Mouse (Mus musculus) spleen, adult 2 months (tissue): ENCODE measurements around the gene Plxna4. TPM values are rescaled to one million over a fixed set of nuclear protein-coding genes. Genes with fewer than 3 reads are reported as not detected.

ENCODE experiments used
- DNase-seq, 2 experiments: peaks; one replicate each; pipeline versions ENCODE4 v3.0.0 to v3.0.0-alpha.2; 2012 to 2021; ENCODE audit warnings: low spot score in 2 of 2, low read depth in 1 of 2
- H3K27ac ChIP-seq: fragments of 200-500 bp; 2 replicates; pipeline ENCODE4 v1.5.1; 2012; ENCODE audit warnings: low read length, inconsistent platforms; ENCODE audit not compliant: insufficient read depth
- H3K27me3 ChIP-seq: fragments of 200-500 bp; 2 replicates; pipeline ENCODE4 v1.6.1; 2012; ENCODE audit warnings: mild to moderate bottlenecking, moderate library complexity, low read length, inconsistent platforms; ENCODE audit not compliant: control insufficient read depth, insufficient read depth
- H3K36me3 ChIP-seq: fragments of 200-500 bp; 2 replicates; pipeline ENCODE4 v1.6.1; 2012; ENCODE audit warnings: mild to moderate bottlenecking, low read length, inconsistent platforms; ENCODE audit not compliant: control insufficient read depth, insufficient read depth
- H3K4me1 ChIP-seq: fragments of 200-500 bp; 2 replicates; pipeline ENCODE4 v1.6.1; 2011; ENCODE audit warnings: inconsistent platforms; ENCODE audit not compliant: control insufficient read depth, insufficient read depth, insufficient read length
- H3K4me3 ChIP-seq: fragments of 200-500 bp; 2 replicates; pipeline ENCODE4 v1.5.1; 2011; ENCODE audit warnings: mild to moderate bottlenecking, inconsistent platforms; ENCODE audit not compliant: insufficient read depth, insufficient read length; ENCODE audit errors: extremely low read depth
- CTCF ChIP-seq: fragments of 200-500 bp; IDR thresholded peaks from 2 replicates; pipeline ENCODE4 v1.5.1; 2011; ENCODE audit warnings: mild to moderate bottlenecking, inconsistent platforms; ENCODE audit not compliant: insufficient read depth, insufficient read length, insufficient replicate concordance; ENCODE audit errors: extremely low read depth
- POLR2A ChIP-seq: fragments of 200-500 bp; IDR thresholded peaks from 2 replicates; pipeline ENCODE4 v1.6.1; 2011; ENCODE audit warnings: low read depth, low read length, inconsistent platforms
- WGBS: fragments of 180-500 bp; shearing (Covaris S2); methylation state at CpG from one replicate; pipeline ENCODE4 v1.1.7; 2018; 5-methylcytosine and 5-hydroxymethylcytosine counted together
- polyA plus RNA-seq: library from polyadenylated mRNA; depleted of rRNA; stranded (reverse); fragments of >200 nt; gene quantifications from 2 replicates; pipeline ENCODE4 v1.2.3, GENCODE M21; 2012

The Plxna4 gene
- polyA plus RNA-seq, 1 experiment: 1.0 TPM

GRCm38 (mm10) chr6:32243040-32243439 lies 345.0 kb downstream of the Plxna4 start:
- no peaks in the 10 kb centered on the region for H3K4me1 ChIP-seq
- H3K27me3 ChIP-seq: no peaks in the 10 kb centered on the region
- no peak for DNase-seq
- no peaks in the 10 kb centered on the region for H3K36me3 ChIP-seq
- no peak overlapping the region for H3K4me3 ChIP-seq
- no peak for TF ChIP-seq POLR2A
- no peak for TF ChIP-seq CTCF
- H3K27ac ChIP-seq: no peak overlapping the region
- 83% methylated on average over 2 of the region's 2 CpGs for WGBS

- TF ChIP-seq POLR2A: no peak
- TF ChIP-seq CTCF: no peak
- no peak for DNase-seq
- Histone ChIP-seq H3K27me3 (no peaks in the 10 kb centered on the region), H3K27ac (no peak overlapping the region), H3K4me1 (no peaks in the 10 kb centered on the region), H3K36me3 (no peaks in the 10 kb centered on the region), H3K4me3 (no peak overlapping the region)
- 83% methylated on average over 2 of the region's 2 CpGs for WGBS
Observed at GRCm38 (mm10) chr6:32231383-32231782, 356.6 kb downstream of the Plxna4 start.

- DNase-seq: no peak
- Histone ChIP-seq H3K4me3 (no peak overlapping the region), H3K4me1 (no peaks in the 10 kb centered on the region), H3K36me3 (no peaks in the 10 kb centered on the region), H3K27ac (no peak overlapping the region), H3K27me3 (no peaks in the 10 kb centered on the region)
- TF ChIP-seq POLR2A: no peak
- TF ChIP-seq CTCF: no peak
- WGBS: 56% methylated on average over 1 of the region's 1 CpGs
Observed at GRCm38 (mm10) chr6:32226636-32227035, 361.4 kb downstream of the Plxna4 start.

DNA sequence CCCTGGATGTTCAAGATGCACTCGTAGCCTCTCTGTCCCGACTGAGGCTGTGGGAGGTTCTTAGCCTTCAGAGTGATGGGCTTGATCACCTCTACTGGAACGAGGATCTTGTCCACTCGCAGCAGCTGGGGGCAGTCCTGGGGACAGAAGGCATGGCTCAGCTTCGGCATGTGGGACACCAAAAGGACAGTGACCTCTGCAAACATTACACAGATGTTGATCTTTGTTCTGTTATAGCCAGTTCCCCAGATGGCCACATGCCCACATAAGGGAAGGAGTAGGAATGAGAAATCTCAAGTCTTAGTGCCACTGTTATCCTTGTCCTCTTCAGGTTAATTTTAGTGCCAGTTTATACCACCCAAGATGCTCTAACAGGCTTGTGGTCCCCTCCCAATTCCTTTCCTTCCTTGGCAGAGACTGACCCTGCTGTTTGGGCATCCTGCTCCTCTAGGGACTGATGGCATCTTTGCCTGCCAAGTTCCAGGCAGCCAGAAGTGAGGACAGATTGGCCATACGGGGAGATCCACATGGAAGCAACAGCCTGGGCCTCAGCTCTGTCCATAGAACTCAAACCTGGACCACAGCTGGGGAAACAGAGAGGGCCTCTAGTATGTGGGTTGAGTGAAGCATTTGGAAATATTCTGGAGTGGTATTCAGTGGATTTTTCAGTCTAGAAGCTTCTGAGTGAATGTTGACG lies 363.8 kb downstream of the Plxna4 start:
- WGBS: 80% methylated on average over 7 of the region's 7 CpGs
- no peaks in the 10 kb centered on the region for H3K4me1 ChIP-seq
- TF ChIP-seq POLR2A: no peak
- TF ChIP-seq CTCF: no peak
- no peak overlapping the region for H3K27ac ChIP-seq
- no peaks in the 10 kb centered on the region for H3K27me3 ChIP-seq
- DNase-seq: no peak
- no peak overlapping the region for H3K4me3 ChIP-seq
- H3K36me3 ChIP-seq: no peaks in the 10 kb centered on the region

- TF ChIP-seq POLR2A (no peak), CTCF (no peak)
- DNase-seq: no peak
- Histone ChIP-seq H3K4me1 (no peaks in the 10 kb centered on the region), H3K4me3 (no peak overlapping the region), H3K27ac (no peak overlapping the region), H3K36me3 (no peaks in the 10 kb centered on the region), H3K27me3 (no peaks in the 10 kb centered on the region)
- WGBS: 91% methylated on average over 8 of the region's 8 CpGs
Observed at GRCm38 (mm10) chr6:32220765-32221164, 367.2 kb downstream of the Plxna4 start.

DNA sequence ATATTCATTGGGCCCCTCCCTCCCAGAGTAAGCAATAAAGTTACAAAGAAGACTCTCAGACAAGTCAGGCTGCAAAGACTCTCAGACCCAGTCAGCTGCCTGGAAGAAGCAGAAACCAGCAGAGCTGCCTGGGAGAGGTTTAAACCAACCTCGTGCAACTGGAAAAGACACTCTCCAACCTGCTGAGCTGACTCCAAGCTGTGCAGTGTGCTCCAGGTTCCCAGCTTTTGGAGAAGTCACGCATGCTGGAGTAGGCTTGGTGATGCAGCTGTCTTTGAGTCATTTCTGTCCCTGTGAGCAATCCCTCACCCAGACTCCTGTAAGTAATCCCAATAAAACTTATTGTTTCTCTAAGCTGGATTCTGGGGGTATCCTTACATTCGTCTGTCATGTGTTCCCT lies 369.4 kb downstream of the Plxna4 start:
- no peak for DNase-seq
- Histone ChIP-seq H3K4me3 (no peak overlapping the region), H3K4me1 (no peaks in the 10 kb centered on the region)

DNA sequence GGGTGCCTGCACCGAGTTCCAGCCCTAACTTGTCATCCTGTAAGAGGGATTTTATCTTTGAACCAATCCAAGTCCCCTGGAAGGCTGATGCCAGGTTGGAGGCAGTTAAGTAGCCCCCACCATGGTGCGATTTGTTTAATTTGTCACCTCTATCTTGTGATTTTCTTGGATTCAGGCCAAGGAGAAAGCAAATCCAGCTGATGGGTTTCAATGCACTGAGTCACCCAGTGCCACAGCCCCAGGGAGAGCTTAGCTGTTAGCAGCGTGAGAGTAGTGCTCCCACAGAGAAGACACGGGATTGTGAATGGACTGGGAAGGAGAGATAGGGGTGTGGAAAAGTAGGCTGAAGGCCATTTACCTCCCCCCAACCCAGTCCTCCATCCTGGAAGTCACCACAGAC lies 375.6 kb downstream of the Plxna4 start:
- no peak overlapping the region for H3K4me3 ChIP-seq
- H3K36me3 ChIP-seq: no peaks in the 10 kb centered on the region
- no peaks in the 10 kb centered on the region for H3K4me1 ChIP-seq
- WGBS: 76% methylated on average over 4 of the region's 4 CpGs
- no peak for DNase-seq
- H3K27me3 ChIP-seq: no peaks in the 10 kb centered on the region
- no peak for TF ChIP-seq CTCF
- TF ChIP-seq POLR2A: no peak
- H3K27ac ChIP-seq: no peak overlapping the region

More for the DNA sequence above, 369.4 kb downstream of the Plxna4 start:
- WGBS: 86% methylated on average over 3 of the region's 3 CpGs
- Histone ChIP-seq H3K27me3 (no peaks in the 10 kb centered on the region), H3K36me3 (no peaks in the 10 kb centered on the region), H3K27ac (no peak overlapping the region)
- no peak for TF ChIP-seq CTCF
- no peak for TF ChIP-seq POLR2A
